Mouse (Mus musculus) embryo, embryonic 10.5 days (tissue): ENCODE data around the gene Slc16a6.

ENCODE experiments used
- DNase-seq: peaks from one replicate; pipeline ENCODE4 v3.0.0-alpha.2; 2015; ENCODE audit warnings: low spot score

The Slc16a6 gene

GRCm38 (mm10) chr11:109416709-109417420 lies 56.5 kb downstream of the Slc16a6 start:
- no peak for DNase-seq

- DNase-seq = no peak
These were observed 58.6 kb downstream of the Slc16a6 start for GRCm38 (mm10) chr11:109414802-109415201.

- no peak for DNase-seq
These were observed 59.8 kb downstream of the Slc16a6 start, which contains the start of gene 9930022D16Rik for GRCm38 (mm10) chr11:109413617-109414016. Gene 9930022D16Rik (plus strand): TSS chr11:109413917.

GRCm38 (mm10) chr11:109410197-109410980 lies 63.0 kb downstream of the Slc16a6 start:
- no peak for DNase-seq

GRCm38 (mm10) chr11:109406431-109406830 lies 67.0 kb downstream of the Slc16a6 start:
- DNase-seq = no peak
